Mouse (Mus musculus): Measurements from ENCODE around the gene Dph2.

The Dph2 gene

DNA sequence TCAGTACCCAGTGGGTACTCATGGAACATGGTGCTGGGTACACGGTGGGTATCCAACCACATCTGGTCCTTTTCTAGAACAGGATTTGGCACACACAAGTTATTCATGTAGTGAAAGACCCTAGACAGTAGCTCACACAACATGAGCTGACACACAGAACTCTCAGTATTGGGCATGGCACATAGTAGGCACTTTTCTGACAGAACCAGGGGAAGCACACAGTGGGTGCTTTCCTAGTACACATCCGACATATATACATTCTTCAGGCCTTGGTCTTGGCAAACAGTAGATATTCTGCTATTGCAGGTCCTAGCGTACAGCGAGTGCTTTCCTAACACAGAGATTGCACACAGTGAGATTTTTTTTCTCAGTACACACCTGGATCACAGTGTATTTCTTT lies 45.6 kb downstream of the Dph2 start:
- in situ Hi-C loops (cut with MboI; ENCODE audit: unreplicated experiment in 2 of 2): no loop called here

DNA sequence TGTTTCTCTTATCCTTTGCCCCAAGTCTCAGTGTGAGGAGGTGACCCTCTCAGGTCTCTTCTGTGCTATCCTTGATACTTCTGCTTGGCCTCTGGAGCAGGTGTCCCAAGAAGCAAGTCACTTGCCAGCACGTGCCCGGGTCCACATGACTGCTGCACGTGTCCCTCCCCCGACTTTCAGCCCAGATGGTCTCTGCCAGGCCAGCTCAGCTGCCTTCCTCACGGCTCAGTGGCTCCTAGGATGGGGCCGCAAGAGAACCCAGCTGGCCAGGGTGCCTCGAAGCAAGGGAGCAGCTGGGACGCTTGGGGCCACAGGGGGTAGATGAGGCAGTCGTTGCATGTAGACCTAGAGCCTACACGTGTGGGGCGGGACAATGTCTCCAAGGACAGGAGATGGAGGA lies 46.5 kb downstream of the Dph2 start:
- in situ Hi-C loops (cut with MboI; ENCODE audit: unreplicated experiment in 2 of 2): no loop called here

DNA sequence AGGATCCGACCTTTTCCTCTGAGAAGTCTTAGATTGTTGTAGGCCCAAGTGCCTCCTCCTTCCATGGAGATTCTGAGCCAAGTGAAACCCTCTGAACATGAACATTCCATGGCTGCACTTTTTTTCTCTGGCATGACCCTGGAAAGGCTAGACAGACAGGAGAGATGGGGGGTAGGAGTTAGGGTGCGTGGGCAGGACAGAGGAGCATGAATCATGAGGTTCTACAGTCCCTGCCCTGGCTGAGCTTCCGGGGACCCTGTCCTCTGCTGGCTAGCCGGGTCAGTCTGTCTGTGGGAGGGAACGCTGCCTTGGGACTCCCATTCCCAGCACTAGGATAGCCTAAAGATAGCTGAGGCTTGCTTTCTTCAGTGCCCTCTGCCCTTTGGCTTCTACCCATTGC lies 47.4 kb downstream of the Dph2 start:
- in situ Hi-C loops (cut with MboI; ENCODE audit: unreplicated experiment in 2 of 2): no loop called here

DNA sequence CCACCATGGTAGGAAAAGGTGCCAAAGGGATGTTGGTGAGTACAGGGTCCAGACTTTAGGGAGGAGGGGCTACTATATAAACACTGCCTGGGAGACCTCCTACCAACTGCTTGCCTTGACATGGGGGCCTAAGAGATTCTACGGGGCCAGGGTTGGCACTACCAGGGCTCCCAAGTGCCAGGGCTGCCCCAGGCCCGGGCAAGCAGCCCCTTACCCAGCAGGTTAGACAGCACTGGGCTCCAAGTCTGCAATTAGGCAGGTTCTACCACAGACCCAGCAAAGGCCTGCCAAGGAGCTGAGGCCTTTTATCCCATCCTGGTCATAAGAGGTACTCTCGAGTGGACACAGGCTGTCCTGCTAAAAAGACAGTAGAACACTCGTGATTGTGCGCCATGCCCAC lies 48.7 kb downstream of the Dph2 start:
- in situ Hi-C loops (cut with MboI; ENCODE audit: unreplicated experiment in 2 of 2): no loop called here

DNA sequence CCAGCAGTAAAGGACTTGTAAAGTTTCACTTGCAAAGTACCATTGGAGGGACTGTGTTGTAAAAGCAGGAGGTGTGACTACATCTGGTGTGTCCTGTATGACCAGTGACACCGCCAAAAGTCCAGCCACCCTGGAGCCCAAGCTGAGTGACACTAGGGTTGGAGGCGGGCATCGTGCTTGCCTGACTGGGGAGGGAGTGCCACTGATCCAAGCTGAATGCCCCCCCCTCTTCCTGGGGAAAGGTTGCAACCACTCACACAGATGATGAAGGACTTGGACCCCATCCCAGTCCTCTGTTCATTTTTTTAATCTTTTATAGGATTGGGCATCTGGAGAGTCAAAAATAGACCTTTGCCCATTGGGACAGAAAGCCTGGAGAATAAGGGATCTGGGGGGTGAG lies 50.3 kb downstream of the Dph2 start:
- in situ Hi-C loops (cut with MboI; ENCODE audit: unreplicated experiment in 2 of 2): no loop called here

DNA sequence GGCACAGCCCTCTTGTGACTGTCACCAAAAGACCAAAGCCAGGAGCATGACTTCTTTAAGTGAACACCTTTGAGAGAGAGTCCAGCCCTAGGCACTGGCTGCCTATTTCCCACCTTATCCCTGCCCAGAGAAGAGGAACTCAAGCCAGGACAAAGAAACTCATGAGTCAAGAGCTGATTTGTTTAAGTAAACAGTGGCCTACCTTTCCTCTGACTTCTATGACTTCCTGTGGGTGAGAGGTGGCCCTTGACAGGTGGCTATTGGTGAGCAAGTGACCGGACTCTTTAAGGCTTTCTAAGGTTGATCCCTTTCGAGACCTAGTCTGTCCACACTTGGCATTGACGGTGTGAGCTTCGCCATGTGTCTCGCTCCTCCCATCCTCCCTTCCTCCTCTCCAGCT lies 51.0 kb downstream of the Dph2 start:
- in situ Hi-C loops (cut with MboI; ENCODE audit: unreplicated experiment in 2 of 2): no loop called here

DNA sequence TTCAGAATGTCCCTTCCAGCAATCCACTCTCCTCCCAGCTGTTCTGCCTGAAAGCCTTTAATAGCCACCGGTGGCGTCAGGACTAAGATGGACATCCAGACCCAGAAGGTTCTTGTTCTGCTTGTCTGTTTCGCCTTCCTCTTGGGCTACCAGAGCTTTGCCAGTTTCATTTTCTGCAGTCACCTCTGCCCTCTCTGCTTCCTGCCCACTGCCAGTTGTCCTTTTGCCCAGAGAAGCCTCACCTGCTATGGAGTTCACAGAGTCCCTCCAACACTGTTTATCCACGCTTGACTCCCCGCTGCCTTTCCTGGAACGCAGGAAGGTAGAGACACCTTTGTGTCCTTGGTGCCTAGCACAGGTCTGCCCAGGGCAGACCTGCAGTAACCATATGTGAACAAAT lies 52.5 kb downstream of the Dph2 start:
- in situ Hi-C loops (cut with MboI; ENCODE audit: unreplicated experiment in 2 of 2): loop anchor here in 1 of 2 experiments (10.0 kb wide), 1 partner anchor 455 kb away; the partner anchor contains the start of gene Ptprf

Data from v-Abl transformed pro-B cells (cell line).